Mouse (Mus musculus) lung, adult 2 months (tissue): ENCODE measurements around the gene Ecsit. TPM values are rescaled to one million over a fixed set of nuclear protein-coding genes. Genes with fewer than 3 reads are reported as not detected.

Experiments used
- DNase-seq: peaks from one replicate; pipeline ENCODE4 v3.0.0; 2022
- H3K4me1 ChIP-seq: fragments of 200-500 bp; 2 replicates; pipeline ENCODE4 v1.6.1; 2011; ENCODE audit warnings: low read length; ENCODE audit not compliant: control insufficient read depth, insufficient read depth
- H3K4me3 ChIP-seq: fragments of 200-500 bp; replicated peaks from 2 replicates; pipeline ENCODE3; 2011; ENCODE audit warnings: low read depth, mild to moderate bottlenecking, control low read depth, low read length; ENCODE audit errors: extremely low read depth
- CTCF ChIP-seq: fragments of 200-500 bp; IDR thresholded peaks from 2 replicates; pipeline ENCODE4 v1.5.1; 2011; ENCODE audit warnings: mild to moderate bottlenecking, low read length, control low read depth; ENCODE audit not compliant: insufficient read depth
- POLR2A ChIP-seq: fragments of 200-500 bp; IDR thresholded peaks from 2 replicates; pipeline ENCODE4 v1.6.1; 2011; ENCODE audit warnings: low read depth, mild to moderate bottlenecking, control low read depth, low read length, borderline replicate concordance; ENCODE audit errors: extremely low read depth
- WGBS: fragments of 180-500 bp; shearing (Covaris S2); methylation state at CpG from one replicate; pipeline ENCODE4 v1.1.7; 2018; 5-methylcytosine and 5-hydroxymethylcytosine counted together
- polyA plus RNA-seq: library from polyadenylated mRNA; depleted of rRNA; stranded (reverse); fragments of >200 nt; gene quantifications from 2 replicates; pipeline ENCODE4 v1.2.3, GENCODE M21; 2012; rRNA removed

Ecsit gene
- polyA plus RNA-seq = 29.1 and 36.4 TPM in 2 replicates

DNA sequence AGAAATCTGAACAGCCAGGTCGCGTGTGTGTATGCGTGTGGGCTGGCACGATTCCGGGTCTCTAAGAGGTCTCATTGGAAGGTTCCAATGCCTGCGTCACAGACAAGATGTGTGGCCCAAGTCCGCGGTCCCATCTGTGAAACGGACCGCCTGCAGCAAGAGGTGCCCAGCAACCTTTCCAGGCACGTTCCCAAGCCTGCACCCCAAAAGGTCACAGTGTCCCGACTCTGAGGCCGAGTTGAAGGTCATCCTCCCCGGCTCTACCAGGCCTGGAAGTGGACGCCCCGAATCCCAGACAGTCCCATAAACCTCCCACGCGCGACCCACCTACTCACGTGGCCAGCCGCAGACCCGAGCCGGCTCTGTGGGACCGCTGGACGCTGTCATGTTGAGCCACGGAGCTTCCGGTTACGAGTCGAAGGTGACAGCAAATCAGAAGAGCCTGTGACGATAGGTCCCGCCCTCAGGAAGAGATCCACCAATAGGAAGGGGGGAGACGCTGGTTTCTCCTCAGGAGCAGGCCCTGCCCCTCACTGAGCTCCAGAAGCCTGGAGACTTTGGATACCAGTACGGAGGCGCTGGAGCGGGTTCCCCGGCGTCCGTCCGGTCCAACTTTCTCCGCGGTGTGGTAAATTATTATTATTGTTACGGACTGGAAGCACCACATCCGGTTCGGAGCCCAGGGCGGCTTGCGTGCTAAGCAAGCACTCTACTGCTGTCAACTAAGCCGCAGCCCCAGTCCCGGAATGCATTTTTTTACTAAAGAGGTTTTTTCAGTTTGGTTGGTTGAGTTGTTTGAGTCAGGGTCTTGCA, at the start of gene Ecsit:
Gene Ecsit (minus strand): TSS at position 417 of the 813 bp plus-strand sequence.
- WGBS = under 1% methylated on average over 48 of the region's 48 CpGs
- H3K4me3 ChIP-seq = peak within 1 kb of the TSS; percentile 87
- peaks cover 2% of the 10 kb centered on the region; the same call in 1 of the 2 replicates for H3K4me1 ChIP-seq
- TF ChIP-seq CTCF (no peak), POLR2A (peak; percentile 72; the same call in 1 of the 2 replicates)
- peak; percentile 88 for DNase-seq

DNA sequence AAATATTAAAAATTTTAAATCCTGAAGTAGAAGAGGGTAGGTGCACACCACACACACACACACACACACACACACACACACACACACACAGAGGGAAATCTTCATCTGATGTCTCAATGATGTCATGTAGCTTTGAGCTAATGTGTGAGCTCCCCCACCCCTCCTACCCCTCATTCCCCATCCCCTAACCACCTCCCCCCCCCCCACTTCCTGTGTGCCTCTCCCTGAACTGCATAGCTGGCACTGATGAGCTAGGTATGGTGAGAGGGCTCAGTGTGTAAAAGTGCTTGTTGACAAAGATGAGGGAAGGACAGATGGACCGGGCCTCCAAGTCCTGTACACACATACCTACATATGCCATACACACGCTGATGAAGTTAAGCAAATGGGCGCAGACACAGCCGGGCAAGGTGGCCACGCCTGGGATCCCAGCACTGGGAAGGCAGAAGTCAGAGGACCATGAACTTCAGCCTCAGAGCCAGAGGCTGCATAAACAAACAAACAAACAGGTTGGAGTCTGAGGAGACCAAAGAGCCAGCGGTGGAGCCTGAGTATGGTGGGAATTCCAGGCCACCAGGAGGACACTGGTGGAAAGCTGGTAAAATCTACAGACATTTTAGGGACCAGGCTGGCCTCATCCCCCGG, 49.1 kb upstream of the Ecsit start:
- no peak for DNase-seq
- 80% methylated on average over 7 of the region's 7 CpGs for WGBS
- no peak overlapping the region for H3K4me3 ChIP-seq
- TF ChIP-seq POLR2A = no peak
- TF ChIP-seq CTCF = no peak
- H3K4me1 ChIP-seq = peaks cover 2% of the 10 kb centered on the region; the same call in 1 of the 2 replicates

DNA sequence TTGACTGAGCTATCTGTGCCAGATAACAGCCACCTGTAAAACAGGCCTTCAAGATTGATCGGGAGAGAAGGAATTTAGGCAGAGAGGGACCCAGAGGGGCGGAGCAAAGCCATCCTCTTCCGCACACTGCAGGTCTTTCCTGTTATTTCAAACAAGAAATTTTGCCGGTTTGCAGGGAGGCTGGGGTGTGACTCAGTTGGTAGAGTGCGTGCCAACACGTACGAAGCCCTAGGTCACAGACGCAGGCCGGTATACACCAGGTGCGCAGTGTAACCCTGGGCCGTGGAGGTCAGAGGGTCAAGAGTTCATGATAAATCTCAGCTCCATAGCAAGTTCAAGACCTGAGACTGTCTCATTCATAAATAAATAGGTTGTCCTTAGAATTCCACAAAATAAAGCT, 47.0 kb upstream of the Ecsit start:
- DNase-seq = no peak
- peaks cover 2% of the 10 kb centered on the region; the same call in 1 of the 2 replicates for H3K4me1 ChIP-seq
- 43% methylated on average over 11 of the region's 11 CpGs for WGBS
- H3K4me3 ChIP-seq = no peak overlapping the region
- TF ChIP-seq CTCF (no peak), POLR2A (no peak)

DNA sequence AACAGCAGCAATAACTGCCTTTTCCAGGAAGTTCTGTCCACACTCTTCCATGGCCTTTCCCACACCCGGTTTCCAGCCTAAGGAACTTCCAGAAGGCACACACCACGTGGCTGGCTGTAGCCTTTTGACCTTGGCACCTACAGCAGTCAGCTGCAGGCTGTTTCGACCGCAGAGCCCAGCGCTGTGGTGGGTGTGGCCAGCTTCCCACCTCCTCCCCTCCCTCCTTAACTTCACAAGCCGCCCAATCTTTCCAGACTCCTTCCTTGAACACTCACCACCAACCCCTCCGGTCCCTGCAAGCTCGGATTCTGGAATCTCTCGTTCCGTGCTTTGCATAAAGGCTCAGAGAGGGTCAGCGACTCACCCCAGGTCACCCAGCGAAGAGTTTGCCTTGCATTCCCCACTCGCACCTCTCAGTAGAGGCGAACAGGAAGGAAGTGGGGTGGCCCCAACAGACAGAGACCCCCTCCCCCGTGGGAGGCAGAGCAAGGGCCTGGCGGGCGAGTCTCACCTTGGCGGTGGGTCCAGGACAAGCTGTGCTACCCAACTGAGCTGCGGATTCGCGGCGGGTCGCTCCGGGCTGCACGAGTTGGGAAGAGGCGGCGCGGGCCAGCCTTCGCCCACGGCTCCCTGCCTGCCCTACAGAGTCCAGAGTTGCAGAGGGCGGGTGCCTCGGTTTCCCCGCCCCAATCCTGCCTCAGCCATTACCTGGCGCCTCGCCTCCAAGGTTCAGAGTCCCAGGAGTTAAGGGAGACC, 46.2 kb upstream of the Ecsit start:
- H3K4me1 ChIP-seq = peaks cover 2% of the 10 kb centered on the region; the same call in 1 of the 2 replicates
- TF ChIP-seq POLR2A (no peak), CTCF (no peak)
- WGBS = 2% methylated on average over 35 of the region's 35 CpGs
- H3K4me3 ChIP-seq = peak overlapping the region; percentile 64
- peak; percentile 38 for DNase-seq

DNA sequence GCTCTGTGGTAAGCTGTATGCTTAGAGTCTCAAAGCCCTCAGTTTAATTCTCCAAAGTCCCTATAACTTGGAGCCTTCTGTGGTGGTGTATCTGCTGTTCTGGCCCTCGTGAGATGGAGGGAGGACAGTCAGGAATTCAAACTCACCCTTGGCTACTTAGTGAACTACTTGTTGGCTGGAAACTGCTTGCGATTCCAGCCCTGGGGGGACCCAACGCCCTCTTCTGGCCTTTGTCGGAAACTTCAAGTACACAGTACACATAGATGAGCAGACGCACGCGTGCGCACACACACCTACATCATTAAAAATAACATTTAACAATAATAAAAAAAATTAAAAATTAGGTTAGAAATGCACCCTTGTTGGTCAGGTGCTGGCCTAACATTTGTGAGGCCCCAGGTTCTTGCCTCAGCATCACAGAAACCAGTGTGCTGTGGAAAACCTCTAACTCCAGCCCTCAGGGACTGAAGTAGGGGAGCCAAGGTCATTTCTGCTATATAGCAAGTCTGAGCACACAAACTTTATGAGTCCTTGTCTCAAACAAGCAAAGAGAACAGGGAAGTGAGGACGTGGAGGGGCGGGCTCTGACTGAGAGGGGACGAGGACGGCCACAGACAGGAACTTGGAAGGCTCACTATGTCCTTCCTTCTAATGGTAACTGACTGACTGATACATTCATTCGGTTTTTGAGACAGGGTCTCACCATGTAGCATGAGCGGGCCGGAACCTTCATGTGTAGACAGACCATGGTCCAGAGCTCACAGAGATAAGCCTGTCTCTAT, 40.2 kb upstream of the Ecsit start:
- Histone ChIP-seq H3K4me3 (no peak overlapping the region), H3K4me1 (no peaks in the 10 kb centered on the region)
- DNase-seq = no peak
- 84% methylated on average over 15 of the region's 15 CpGs for WGBS
- TF ChIP-seq POLR2A = no peak
- TF ChIP-seq CTCF = no peak

DNA sequence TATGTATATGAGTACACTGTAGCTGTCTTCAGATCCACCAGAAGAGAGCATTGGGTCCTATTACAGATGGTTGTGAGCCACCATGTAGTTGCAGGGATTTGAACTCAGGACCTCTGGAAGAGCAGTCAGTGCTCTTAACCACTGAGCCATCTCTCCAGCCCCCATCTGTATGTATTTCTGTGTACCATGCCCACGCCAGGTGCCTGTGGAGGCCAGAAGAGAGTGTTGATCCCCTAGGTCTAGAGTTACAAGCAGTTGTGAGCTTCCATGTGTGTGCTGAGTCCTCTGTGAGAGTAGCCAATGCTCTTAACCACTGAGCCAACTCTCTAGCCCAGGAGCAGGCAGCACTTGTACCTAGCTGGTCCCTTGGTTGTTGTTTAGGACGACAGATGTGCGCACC, 38.9 kb upstream of the Ecsit start:
- Histone ChIP-seq H3K4me3 (no peak overlapping the region), H3K4me1 (no peaks in the 10 kb centered on the region)
- WGBS = 77% methylated on average over 3 of the region's 3 CpGs
- DNase-seq = no peak
- TF ChIP-seq POLR2A = no peak
- TF ChIP-seq CTCF = no peak

DNA sequence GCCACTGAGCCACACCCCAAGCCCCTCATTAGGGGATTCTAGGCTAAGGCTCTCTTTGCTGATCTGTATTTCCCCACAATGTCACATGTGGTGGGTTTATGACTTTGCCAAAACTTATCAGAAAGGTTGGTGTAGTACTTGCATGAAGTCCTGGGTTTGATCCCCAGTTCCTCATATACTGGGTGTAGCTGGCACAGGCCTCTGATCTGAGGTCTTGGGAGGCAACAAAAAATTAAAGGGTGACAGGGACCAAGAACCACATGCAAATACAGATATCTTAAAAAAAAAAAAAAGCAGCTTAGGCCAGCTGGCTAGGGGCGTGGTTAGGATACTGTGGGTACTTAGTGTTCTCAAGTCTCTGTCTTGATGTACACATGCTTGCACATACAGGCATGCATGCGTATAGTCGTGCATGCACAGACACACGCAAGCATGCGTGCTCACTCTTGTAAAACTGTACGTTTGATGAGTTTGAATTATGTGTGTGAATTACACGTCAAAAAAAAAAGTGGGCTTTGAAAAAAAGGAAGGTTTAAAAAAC, 37.9 kb upstream of the Ecsit start:
- no peak overlapping the region for H3K4me3 ChIP-seq
- DNase-seq = no peak
- TF ChIP-seq CTCF = no peak
- no peak for TF ChIP-seq POLR2A
- 75% methylated on average over 7 of the region's 7 CpGs for WGBS
- H3K4me1 ChIP-seq = no peaks in the 10 kb centered on the region

DNA sequence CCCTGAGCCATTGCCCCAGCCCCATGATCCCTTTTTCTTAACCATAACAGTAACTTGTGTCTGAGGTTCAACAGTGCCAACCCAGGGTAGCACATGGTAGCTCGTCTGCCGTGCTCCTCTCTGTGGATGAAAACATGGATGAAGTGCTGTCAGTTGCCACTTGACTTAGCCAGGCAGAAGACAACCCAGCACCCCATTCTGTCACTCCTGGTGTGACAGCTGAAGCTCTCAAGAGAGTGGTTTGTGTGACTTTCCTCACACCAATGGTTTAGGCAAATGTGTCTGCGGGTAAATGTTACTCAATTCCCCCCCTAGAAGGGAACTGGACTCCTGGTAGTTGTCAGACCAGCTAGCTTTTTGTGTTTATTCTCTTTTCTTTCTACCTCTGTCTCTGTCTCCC, 36.8 kb upstream of the Ecsit start:
- TF ChIP-seq POLR2A (no peak), CTCF (no peak)
- H3K4me3 ChIP-seq = no peak overlapping the region
- 66% methylated on average over 3 of the region's 3 CpGs for WGBS
- H3K4me1 ChIP-seq = peaks cover 7% of the 10 kb centered on the region
- DNase-seq = no peak
